Mouse (Mus musculus): ENCODE measurements around the gene Actn4.

- TF ChIP-seq EP300 (optimal IDR thresholded peaks at IDR 0.05) (no peak), CTCF (IDR thresholded peaks at IDR 0.05; ENCODE audit: low read depth) (peak; percentile 49; the same call in 1 of the 2 replicates)
Observed at GRCm38 (mm10) chr7:28865481-28866300, 96.4 kb downstream of the Actn4 start.
